Mouse (Mus musculus): ENCODE measurements around the gene Nip7. TPM values are rescaled to one million over a fixed set of nuclear protein-coding genes. Genes with fewer than 3 reads are reported as not detected.

Gene Nip7
- polyA plus RNA-seq, 1 experiment from 2014 or later, result 80.0 TPM

- Histone ChIP-seq H3K9me3 (replicated peaks) (no peaks in the 10 kb centered on the region), H3K4me1 (peaks cover 18% of the 10 kb centered on the region), H3K27ac (replicated peaks) (no peak overlapping the region), H3K4me3 (replicated peaks) (no peak overlapping the region), H3K9ac (no peak overlapping the region), H3K27me3 (no peaks in the 10 kb centered on the region), H3K4me2 (replicated peaks) (no peak overlapping the region), H3K36me3 (peaks cover 42% of the 10 kb centered on the region)
- WGBS, result 92% methylated on average over 8 of the region's 8 CpGs
- ATAC-seq (ENCODE audit: insufficient number of reproducible peaks, low FRiP score, low TSS enrichment, low read depth), result no peak
Measured at GRCm38 (mm10) chr8:107036626-107037025, 20.1 kb upstream of the Nip7 start.

GRCm38 (mm10) chr8:107040632-107041031, 16.0 kb upstream of the Nip7 start:
- WGBS, result 77% methylated on average over 7 of the region's 7 CpGs
- H3K4me2 ChIP-seq (replicated peaks), result no peak overlapping the region
- ATAC-seq (ENCODE audit: insufficient number of reproducible peaks, low FRiP score, low TSS enrichment, low read depth), result no peak
- peaks cover 82% of the 10 kb centered on the region for H3K36me3 ChIP-seq
- H3K4me1 ChIP-seq, result no peaks in the 10 kb centered on the region
- no peaks in the 10 kb centered on the region for H3K27me3 ChIP-seq
- H3K4me3 ChIP-seq (replicated peaks), result no peak overlapping the region
- no peaks in the 10 kb centered on the region for H3K9me3 ChIP-seq (replicated peaks)
- H3K27ac ChIP-seq (replicated peaks), result no peak overlapping the region
- H3K9ac ChIP-seq, result no peak overlapping the region

DNA sequence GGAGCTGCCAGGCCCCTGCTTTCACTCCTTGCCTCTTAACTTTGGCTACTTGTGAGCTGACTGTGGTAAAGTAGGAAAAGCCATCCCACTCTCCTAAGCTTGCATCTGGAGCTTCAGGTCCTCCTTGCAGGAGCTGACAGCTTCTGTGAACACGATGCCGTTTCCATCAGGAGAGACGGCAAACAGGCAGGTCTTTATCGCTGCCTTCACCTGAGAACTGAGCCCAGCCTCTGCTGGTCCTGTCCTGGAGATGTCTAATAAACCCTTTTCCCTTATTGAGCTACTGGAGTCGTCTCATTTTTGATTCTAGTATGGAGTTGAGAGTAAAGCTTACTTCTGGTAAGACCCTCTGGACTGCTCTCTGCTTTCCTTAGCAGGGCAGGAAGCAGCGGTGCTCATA, 11.2 kb upstream of the Nip7 start:
- Histone ChIP-seq H3K36me3 (peaks cover 78% of the 10 kb centered on the region), H3K4me2 (replicated peaks) (no peak overlapping the region), H3K27me3 (no peaks in the 10 kb centered on the region), H3K27ac (replicated peaks) (no peak overlapping the region), H3K9ac (peak overlapping the region; percentile 7; the same call in 1 of the 2 replicates), H3K4me1 (peaks cover 20% of the 10 kb centered on the region), H3K4me3 (replicated peaks) (no peak overlapping the region), H3K9me3 (replicated peaks) (no peaks in the 10 kb centered on the region)
- ATAC-seq (ENCODE audit: insufficient number of reproducible peaks, low FRiP score, low TSS enrichment, low read depth), result no peak
- 89% methylated on average over 6 of the region's 6 CpGs for WGBS

DNA sequence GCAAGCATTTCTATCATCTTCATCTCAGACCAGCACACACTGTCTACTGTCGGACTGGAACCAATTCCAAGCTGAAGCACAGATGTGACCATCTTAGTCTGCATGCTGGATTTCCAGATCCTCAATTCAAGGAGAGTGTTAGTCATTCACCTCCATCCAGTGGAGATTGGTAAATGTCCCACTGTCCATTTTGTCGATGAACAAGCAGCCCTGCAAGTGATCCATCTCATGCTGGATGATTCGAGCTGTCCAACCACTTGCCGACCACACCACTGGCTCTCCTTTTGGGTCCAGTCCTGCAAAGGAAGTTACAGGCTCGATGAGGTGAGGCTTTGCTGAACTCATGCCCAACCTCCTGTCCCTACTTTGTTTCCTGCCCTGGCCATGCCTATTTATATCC, 9.7 kb upstream of the Nip7 start:
- peaks cover 20% of the 10 kb centered on the region for H3K4me1 ChIP-seq
- no peak for ATAC-seq (ENCODE audit: insufficient number of reproducible peaks, low FRiP score, low TSS enrichment, low read depth)
- peak overlapping the region; percentile 90; the same call in 1 of the 2 replicates for H3K4me2 ChIP-seq (replicated peaks)
- no peak overlapping the region for H3K9ac ChIP-seq
- peak overlapping the region; percentile 81; the same call in 1 of the 2 replicates for H3K4me3 ChIP-seq (replicated peaks)
- WGBS, result 85% methylated on average over 5 of the region's 5 CpGs
- no peak overlapping the region for H3K27ac ChIP-seq (replicated peaks)
- H3K36me3 ChIP-seq, result peaks cover 77% of the 10 kb centered on the region
- H3K27me3 ChIP-seq, result no peaks in the 10 kb centered on the region
- H3K9me3 ChIP-seq (replicated peaks), result no peaks in the 10 kb centered on the region

DNA sequence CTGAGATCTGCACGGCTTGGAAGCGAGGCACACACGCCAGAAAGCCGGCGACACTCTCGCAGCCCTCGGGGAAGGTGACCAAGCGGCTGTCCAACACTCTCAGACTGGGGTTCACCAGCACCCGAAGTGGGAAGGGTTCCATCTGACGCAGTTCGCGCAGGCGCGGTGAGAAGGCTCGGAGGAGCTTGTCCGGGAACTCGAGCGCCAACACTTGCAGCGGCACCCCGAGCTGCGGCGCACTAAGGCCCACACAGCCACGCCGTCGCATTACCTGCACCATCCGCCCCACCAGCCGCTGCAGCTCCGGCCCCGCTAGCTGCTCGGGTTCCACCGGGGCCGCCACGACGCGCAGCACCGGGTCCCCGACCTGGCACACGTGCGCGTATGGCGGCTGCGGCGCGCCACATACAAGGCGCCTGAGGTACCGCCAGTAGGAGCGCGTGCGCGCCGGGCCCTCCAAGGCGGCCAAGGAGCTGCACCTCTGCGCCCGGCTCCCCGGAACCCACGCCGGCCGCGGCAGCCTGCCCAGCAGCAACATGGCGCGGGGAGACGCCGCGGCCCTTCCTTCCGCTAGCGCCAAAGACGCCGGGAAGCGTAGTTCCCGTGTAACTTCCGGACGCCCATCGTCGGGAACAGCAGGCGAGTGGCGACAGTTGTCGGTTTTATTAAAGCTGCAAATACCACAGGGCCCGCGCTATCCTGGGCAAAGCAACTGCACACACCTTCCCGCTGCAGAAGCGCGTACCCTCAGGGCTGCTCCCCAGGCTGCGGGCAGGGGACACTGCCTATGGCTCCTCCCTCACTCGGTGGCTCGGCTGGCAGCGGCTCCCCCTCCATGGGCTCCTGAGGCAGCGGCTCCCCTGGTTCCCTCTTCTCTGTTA, 8.4 kb upstream of the Nip7 start, which contains the start of gene Pdf:
Pdf (minus strand) TSS at position 554 of the 881 bp plus-strand sequence.
- H3K27ac ChIP-seq (replicated peaks), result peak within 1 kb of the TSS; percentile 97
- under 1% methylated on average over 87 of the region's 87 CpGs for WGBS
- ATAC-seq (ENCODE audit: insufficient number of reproducible peaks, low FRiP score, low TSS enrichment, low read depth), result peak; percentile 81
- H3K9ac ChIP-seq, result peak within 1 kb of the TSS; percentile 73
- H3K36me3 ChIP-seq, result peaks cover 77% of the 10 kb centered on the region
- peak within 1 kb of the TSS; percentile 90 for H3K4me2 ChIP-seq (replicated peaks)
- H3K4me1 ChIP-seq, result peaks cover 20% of the 10 kb centered on the region
- no peaks in the 10 kb centered on the region for H3K9me3 ChIP-seq (replicated peaks)
- H3K27me3 ChIP-seq, result no peaks in the 10 kb centered on the region
- peak within 1 kb of the TSS; percentile 81 for H3K4me3 ChIP-seq (replicated peaks)

DNA sequence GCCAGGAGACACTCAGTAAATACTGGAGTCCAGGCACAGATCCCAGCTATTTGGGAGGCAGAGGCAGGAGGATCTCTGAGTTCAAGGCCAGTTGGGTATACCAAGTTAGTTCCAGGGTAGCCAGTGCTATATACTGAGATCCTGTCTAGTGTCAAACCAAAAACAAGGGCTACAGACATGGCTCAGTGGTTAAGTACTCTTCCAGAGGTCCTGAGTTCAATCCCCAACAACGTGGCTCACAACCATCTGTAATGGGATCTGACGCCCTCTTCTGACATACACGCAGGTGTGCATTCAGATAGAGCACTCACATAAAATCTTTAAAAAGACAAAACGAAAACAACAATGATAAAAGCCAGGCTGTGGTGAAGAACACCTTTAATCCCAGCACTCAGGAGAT, 7.2 kb upstream of the Nip7 start:
- H3K4me3 ChIP-seq (replicated peaks), result peak overlapping the region; percentile 81

GRCm38 (mm10) chr8:107052046-107052445, 4.6 kb upstream of the Nip7 start:
- Histone ChIP-seq H3K4me3 (replicated peaks) (no peak overlapping the region), H3K4me2 (replicated peaks) (no peak overlapping the region), H3K27me3 (no peaks in the 10 kb centered on the region), H3K4me1 (peaks cover 30% of the 10 kb centered on the region), H3K9me3 (replicated peaks) (no peaks in the 10 kb centered on the region), H3K27ac (replicated peaks) (no peak overlapping the region), H3K36me3 (peaks cover 54% of the 10 kb centered on the region), H3K9ac (no peak overlapping the region)
- WGBS, result 97% methylated on average over 8 of the region's 8 CpGs
- no peak for ATAC-seq (ENCODE audit: insufficient number of reproducible peaks, low FRiP score, low TSS enrichment, low read depth)

More for the DNA sequence above, 7.2 kb upstream of the Nip7 start:
- 94% methylated on average over 4 of the region's 4 CpGs for WGBS
- H3K36me3 ChIP-seq, result peaks cover 77% of the 10 kb centered on the region
- H3K9me3 ChIP-seq (replicated peaks), result no peaks in the 10 kb centered on the region
- no peak overlapping the region for H3K9ac ChIP-seq
- H3K27ac ChIP-seq (replicated peaks), result peak overlapping the region; percentile 97
- H3K27me3 ChIP-seq, result no peaks in the 10 kb centered on the region
- peak overlapping the region; percentile 90 for H3K4me2 ChIP-seq (replicated peaks)
- no peak for ATAC-seq (ENCODE audit: insufficient number of reproducible peaks, low FRiP score, low TSS enrichment, low read depth)
- H3K4me1 ChIP-seq, result peaks cover 20% of the 10 kb centered on the region

- Histone ChIP-seq H3K27me3 (no peaks in the 10 kb centered on the region), H3K4me3 (replicated peaks) (peak overlapping the region; percentile 100), H3K4me1 (peaks cover 23% of the 10 kb centered on the region), H3K9me3 (replicated peaks) (no peaks in the 10 kb centered on the region), H3K4me2 (replicated peaks) (peak overlapping the region; percentile 73), H3K27ac (replicated peaks) (peak overlapping the region; percentile 40; the same call in 1 of the 2 replicates), H3K9ac (peak overlapping the region; percentile 57), H3K36me3 (peaks cover 49% of the 10 kb centered on the region)
- peak; percentile 11; the same call in 1 of the 2 replicates for ATAC-seq (ENCODE audit: insufficient number of reproducible peaks, low FRiP score, low TSS enrichment, low read depth)
- WGBS, result 3% methylated on average over 33 of the region's 33 CpGs
Measured at GRCm38 (mm10) chr8:107056973-107057369, 294 bp downstream of the Nip7 start.

DNA sequence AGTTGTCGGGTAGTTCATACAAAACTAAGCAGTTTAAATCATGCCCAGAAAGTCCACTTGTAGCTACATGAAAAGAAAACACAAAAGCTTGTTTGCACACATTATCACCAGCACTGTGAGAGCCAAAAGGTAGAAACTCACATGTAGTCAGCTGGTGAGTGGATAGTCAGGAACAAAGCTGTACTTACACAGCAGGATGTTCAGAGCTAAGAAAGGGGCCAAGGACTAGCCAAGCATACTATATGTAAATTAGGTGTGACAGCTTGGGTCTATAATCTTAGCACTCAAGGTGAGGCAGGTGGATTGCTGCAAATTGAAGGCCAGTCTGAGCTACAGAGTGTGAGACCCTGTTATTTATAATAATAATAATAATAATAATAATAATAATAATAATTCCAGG, 5.9 kb downstream of the Nip7 start:
- H3K4me3 ChIP-seq (replicated peaks), result no peak overlapping the region
- peaks cover 7% of the 10 kb centered on the region for H3K4me1 ChIP-seq
- no peak for ATAC-seq (ENCODE audit: insufficient number of reproducible peaks, low FRiP score, low TSS enrichment, low read depth)
- peaks cover 21% of the 10 kb centered on the region; the same call in 1 of the 2 replicates for H3K36me3 ChIP-seq
- no peaks in the 10 kb centered on the region for H3K9me3 ChIP-seq (replicated peaks)
- no peaks in the 10 kb centered on the region for H3K27me3 ChIP-seq
- H3K9ac ChIP-seq, result no peak overlapping the region
- 84% methylated on average over 1 of the region's 1 CpGs for WGBS
- H3K27ac ChIP-seq (replicated peaks), result no peak overlapping the region
- no peak overlapping the region for H3K4me2 ChIP-seq (replicated peaks)

GRCm38 (mm10) chr8:107065511-107066496, 9.1 kb downstream of the Nip7 start, which contains the start of gene Tmed6:
TSS of gene Tmed6 (minus strand) at chr8:107065644.
- no peak for ATAC-seq (ENCODE audit: insufficient number of reproducible peaks, low FRiP score, low TSS enrichment, low read depth)
- no peak within 1 kb of the TSS for H3K9ac ChIP-seq
- peaks cover 17% of the 10 kb centered on the region for H3K36me3 ChIP-seq
- H3K27me3 ChIP-seq, result no peaks in the 10 kb centered on the region
- no peaks in the 10 kb centered on the region; the same call in 1 of the 2 replicates for H3K4me1 ChIP-seq
- no peaks in the 10 kb centered on the region for H3K9me3 ChIP-seq (replicated peaks)
- H3K27ac ChIP-seq (replicated peaks), result no peak within 1 kb of the TSS
- H3K4me3 ChIP-seq (replicated peaks), result no peak within 1 kb of the TSS
- WGBS, result 56% methylated on average over 17 of the region's 17 CpGs
- H3K4me2 ChIP-seq (replicated peaks), result no peak within 1 kb of the TSS

DNA sequence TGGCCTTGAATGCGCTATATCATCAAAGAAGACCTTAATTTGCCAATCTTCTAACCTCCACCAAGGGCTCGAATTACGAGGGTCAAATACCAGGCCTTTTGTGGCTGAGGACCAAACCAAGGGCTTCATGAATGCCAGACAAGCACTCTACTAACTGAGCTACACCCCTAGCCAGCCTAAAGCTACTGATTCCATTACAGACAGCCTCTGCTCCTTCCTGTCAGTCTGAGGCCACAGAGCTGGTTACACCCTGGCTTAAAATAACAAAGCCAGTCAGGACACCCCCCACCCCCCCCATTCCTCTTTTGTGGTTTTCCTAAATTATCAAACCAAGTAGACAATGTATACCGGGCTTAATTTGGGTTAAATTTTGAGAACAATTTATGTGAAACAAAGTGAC, 17.0 kb downstream of the Nip7 start:
- no peak overlapping the region for H3K9ac ChIP-seq
- H3K4me2 ChIP-seq (replicated peaks), result no peak overlapping the region
- WGBS, result 67% methylated on average over 4 of the region's 4 CpGs
- H3K36me3 ChIP-seq, result peaks cover 82% of the 10 kb centered on the region
- H3K4me3 ChIP-seq (replicated peaks), result no peak overlapping the region
- no peaks in the 10 kb centered on the region for H3K9me3 ChIP-seq (replicated peaks)
- H3K27ac ChIP-seq (replicated peaks), result no peak overlapping the region
- no peak; the same call in 1 of the 2 replicates for ATAC-seq (ENCODE audit: insufficient number of reproducible peaks, low FRiP score, low TSS enrichment, low read depth)
- H3K4me1 ChIP-seq, result no peaks in the 10 kb centered on the region; the same call in 1 of the 2 replicates
- H3K27me3 ChIP-seq, result no peaks in the 10 kb centered on the region

Data from embryonic facial prominence, embryonic 15.5 days (tissue).